Mouse (Mus musculus) thymus, postnatal 0 days (tissue): ENCODE data around the gene Ccl22. TPM values are rescaled to one million over a fixed set of nuclear protein-coding genes. Genes with fewer than 3 reads are reported as not detected.

Experiments
- DNase-seq: peaks from one replicate; pipeline ENCODE4 v3.0.0-alpha.2; 2015; ENCODE audit warnings: low spot score
- polyA plus RNA-seq: library from polyadenylated mRNA; unstranded; fragments of >200 nt; fragmentation: Nextera tagmentation; extraction: Ambion mirVana; gene quantifications from 2 replicates; pipeline ENCODE4 v1.2.1, GENCODE M21; 2015

The Ccl22 gene
- polyA plus RNA-seq, 1 experiment from 2014 or later = 24.8 TPM

DNA sequence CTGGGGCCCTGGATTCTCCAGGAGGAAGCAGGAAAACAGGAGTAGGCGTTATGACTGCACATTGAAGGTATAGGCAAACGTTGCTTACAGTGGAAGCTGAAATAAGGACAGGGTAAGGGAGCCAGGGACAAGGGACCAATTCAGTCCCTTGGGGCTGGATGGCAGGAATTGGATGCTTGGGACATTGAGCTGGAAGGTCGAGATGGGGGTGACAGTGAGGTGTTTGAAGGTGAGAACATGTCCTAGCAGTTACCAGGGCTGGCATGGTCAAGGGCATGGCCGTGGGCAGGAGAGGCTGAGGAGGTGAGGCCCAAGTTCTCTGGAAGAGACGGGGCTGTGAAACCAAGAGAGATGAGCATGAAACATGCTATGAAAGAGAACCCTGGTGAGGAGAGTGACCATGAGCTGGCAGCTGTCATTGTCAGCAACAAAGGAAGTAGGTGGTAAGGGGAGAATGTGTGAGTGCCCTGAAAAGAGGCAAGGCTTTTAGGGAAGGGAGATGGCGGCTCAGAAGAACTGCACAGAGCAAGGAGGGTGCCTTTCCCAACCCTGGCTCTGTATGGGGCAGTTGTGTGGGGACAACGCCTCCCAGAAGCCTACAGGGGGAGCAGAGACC lies 10.5 kb upstream of the Ccl22 start:
- no peak for DNase-seq

GRCm38 (mm10) chr8:94735426-94736094 lies 9.8 kb upstream of the Ccl22 start:
- DNase-seq = peak; percentile 11

DNA sequence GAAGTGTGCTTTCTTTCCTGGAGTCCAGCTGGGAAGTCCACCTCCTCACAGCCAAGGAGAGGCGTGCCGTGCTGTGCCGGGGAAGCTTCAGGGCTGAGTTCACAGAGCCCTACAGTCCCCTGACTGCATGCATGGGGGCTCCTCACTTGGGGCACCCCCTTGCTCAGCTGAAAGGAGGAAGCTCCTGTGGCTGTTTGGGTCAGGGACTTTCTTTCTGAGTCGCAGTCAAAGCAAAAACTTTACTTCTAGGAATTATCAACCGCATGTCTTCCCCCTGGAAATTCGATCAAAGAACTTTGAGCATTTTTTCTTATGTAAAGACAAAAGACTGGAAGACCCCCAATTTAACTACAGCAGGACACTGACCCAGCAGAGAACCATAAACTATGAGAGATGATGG lies 5.6 kb upstream of the Ccl22 start:
- no peak for DNase-seq

GRCm38 (mm10) chr8:94740591-94740990 lies 4.8 kb upstream of the Ccl22 start:
- DNase-seq = no peak

DNA sequence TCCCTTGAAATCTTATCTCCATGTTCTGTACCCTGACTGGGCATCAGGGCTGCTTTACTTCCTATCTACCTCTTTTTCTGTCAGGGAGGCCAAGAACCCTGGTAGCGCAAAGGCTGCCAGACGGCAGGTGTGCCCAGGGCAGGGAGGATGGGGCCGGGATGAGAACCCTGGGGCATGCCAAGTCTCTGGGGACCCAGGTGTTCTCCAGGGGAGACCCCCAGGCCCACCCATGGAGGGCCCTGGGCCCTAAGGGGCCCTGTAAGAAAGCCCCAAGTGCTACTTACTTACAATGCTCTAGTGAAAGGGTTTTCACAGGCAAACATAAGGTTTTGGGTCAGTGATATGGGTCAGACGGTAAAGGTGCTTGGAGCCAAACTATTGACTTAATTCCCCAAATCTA lies 3.7 kb upstream of the Ccl22 start:
- no peak for DNase-seq

GRCm38 (mm10) chr8:94744484-94744883 lies 906 bp upstream of the Ccl22 start:
- no peak for DNase-seq

- no peak for DNase-seq
Measured at GRCm38 (mm10) chr8:94744972-94745371, 418 bp upstream of the Ccl22 start.

DNA sequence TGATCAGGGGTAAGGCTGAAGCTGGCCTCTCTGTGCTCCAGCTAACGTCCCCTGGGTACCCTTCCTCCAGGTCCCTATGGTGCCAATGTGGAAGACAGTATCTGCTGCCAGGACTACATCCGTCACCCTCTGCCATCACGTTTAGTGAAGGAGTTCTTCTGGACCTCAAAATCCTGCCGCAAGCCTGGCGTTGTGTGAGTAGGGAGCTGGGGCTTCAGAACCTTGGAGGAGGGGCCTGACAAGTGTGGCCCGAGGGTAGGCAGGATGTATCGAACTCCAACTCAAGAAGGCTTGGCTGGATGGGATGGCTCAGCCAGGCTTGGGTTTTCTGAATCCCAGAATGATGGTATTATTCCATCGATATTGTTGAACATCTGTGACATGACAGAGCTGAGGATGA lies 1.4 kb downstream of the Ccl22 start:
- DNase-seq = no peak

- DNase-seq = no peak
Measured at GRCm38 (mm10) chr8:94748363-94748762, 3.0 kb downstream of the Ccl22 start.

DNA sequence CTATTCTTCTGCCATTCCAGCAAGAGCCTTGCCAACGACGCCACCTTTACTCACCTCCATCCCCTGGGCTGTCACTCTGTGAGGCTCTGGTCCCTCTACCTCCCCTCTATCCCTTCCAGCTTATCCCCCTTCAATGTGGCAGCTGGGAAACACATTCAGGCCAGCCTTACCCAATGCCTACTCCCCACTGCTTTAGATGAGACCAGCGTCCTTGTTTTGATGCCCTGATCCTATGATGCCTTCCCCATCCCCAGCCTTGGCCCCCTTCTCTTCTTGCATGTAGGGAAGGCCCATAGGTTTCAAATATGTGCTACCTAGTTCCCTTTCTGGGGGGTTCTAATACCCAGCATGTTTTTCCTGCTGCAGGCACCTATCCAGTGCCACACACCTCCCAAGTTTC lies 4.6 kb downstream of the Ccl22 start:
- DNase-seq = no peak

DNA sequence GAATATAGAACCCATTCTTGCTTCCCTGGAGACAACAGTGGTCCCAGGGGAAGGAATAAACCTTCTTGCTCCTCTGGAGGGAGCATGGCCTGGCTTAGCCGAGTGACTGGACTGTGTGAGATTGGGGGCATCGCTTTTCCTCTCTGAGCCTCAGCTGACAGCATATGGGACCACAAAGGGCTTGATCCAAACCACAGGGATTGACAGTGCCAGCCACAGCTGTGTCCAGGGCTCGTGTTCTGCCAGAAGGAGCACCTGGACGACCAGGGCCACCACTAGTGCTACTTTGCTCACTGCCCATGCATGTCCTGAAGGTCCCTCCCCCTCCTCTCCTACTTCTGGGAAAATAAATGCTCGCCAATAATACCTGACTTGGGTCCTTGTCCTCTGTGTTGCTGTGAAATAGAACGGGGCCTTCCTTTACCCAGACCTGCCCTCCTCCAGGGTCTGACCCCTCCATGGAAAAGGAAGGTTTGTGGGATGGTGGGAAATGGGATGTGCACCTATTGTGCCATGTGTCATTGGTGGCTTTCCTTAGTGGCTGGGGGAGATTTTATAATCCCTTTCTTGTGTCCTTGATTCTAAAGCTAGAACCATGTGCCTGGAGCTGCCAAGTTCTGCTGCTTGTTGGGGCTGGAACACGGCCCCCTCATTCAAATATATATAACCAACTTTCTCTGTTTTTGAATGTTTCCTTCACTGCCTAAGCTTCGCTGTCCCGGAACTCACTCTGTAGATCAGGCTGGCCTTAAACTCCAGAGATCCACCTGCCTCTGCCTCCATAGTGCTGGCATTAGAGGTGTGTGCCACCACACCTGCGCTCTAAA lies 5.8 kb downstream of the Ccl22 start:
- no peak for DNase-seq

DNA sequence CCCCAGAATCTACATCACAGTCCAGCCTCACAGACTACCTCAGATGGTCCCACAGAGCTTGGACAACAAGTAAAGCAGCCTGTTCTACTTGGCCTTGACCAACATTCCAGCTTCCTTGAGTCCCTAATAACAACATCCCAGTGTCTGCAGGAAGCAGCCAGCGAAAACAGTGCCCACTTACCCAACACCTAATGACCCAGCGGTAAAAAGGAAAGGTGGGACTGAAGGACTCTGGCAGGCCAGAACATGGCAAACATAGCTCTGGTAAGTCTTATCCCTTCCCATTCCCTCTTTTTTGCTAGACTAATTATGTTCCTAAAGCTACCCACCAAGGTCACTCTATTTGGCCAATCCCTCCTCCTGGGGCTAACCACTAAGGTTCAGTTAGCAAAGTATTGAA lies 8.6 kb downstream of the Ccl22 start:
- no peak for DNase-seq

DNA sequence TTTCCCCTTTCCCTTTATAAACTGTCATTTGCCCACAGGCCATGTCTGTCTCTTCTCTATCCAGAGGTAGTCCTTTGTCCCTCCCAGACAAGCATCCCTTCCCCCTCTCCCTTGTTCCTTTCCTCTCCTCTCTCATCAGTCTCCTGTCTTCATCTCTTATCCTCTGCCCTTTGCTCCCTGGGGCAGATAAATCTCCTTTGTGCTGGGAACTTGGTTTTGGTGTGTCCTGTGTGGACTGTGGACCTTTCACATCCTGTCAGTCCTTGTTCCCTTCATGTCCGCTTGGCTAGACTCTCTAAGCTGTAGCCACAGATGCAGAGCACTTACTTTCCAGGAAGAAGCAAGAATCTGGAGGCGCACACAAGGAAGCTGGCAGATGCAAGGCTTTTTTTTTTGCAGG lies 9.1 kb downstream of the Ccl22 start:
- no peak for DNase-seq

DNA sequence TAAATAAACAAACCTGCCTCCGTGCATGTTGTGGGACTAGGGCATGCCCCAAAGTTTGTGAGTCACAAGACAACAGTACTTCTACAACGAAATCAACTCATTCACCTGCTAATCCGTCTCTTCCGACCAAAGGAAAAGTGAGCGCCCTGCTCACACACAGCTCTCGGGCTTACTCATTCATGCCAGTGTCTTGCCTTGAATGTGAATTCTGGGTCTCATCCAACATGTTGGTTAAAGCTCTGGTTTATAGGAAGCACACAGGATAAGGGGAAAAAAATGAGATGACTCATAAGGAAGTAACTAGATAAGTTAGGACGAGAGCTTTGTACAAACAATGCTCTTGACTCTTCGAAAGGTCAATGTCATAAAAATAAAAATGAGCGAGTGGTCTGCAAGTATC lies 21.6 kb downstream of the Ccl22 start:
- DNase-seq = no peak

DNA sequence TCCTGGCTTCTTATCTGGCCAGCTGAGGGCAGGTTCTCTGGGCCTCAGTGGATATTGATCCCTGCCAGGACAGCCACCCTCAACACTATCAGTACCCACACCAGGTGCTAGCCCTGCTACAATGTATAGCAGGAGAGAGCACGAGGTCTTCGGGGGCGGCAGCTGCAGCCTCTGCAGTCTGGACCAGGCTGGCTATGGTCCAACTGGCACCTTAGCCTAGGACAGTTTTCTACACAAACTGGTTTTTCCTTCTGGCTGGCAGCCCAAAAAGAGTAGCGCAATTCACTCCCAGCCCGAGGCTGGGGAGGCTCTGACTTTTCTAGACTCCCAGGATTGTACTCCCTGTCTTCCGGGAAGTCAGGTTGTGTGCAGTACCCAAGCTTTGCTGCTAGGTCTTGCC lies 25.6 kb downstream of the Ccl22 start:
- no peak for DNase-seq

- DNase-seq = no peak
Measured at GRCm38 (mm10) chr8:94771941-94772670, 26.7 kb downstream of the Ccl22 start, which contains the start of gene Cx3cl1. Gene Cx3cl1 (plus strand): TSS chr8:94772009.

GRCm38 (mm10) chr8:94773048-94773447 lies 27.7 kb downstream of the Ccl22 start:
- no peak for DNase-seq

DNA sequence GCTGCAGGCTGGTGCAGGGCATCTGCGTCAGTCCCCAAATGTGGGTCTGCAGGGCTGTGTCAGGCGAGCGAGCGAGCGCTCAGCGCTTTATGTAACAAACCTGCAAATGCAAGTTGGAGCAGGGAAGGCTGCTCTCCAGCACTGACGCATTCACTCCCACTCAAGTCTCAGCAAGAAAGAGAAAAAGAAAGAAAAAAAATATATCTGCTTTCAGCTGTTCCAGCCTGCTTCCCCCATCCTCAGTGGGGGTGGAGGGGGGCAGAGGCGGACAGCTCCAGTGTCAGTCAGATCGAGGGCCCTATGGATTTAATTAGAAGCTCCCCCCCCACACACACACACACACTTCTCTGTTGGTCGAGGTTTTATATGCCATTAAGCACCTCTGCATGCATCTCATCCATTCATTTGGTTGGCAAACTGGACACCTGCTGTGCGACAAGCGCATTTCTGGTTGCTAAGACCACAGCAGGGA lies 28.3 kb downstream of the Ccl22 start:
- DNase-seq = no peak

DNA sequence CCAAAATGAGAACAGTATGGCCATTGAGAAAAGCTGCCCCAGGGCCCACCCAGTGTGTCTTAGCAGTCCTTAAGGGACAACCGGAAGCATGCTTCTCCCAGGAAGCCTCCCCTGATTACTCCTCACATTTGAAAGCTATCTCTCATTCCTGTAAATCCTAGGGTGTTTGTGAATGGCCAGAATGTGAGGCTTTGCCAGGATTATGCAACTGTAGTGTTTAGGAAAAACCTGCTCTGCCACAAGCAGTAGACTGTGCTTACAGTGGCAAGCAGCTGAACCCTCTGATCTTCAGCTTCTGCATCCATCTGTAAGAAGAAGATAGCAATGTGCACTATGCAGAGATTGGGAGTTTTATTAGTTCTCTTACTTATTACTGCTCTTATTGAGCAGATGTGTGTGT lies 29.2 kb downstream of the Ccl22 start:
- no peak for DNase-seq

DNA sequence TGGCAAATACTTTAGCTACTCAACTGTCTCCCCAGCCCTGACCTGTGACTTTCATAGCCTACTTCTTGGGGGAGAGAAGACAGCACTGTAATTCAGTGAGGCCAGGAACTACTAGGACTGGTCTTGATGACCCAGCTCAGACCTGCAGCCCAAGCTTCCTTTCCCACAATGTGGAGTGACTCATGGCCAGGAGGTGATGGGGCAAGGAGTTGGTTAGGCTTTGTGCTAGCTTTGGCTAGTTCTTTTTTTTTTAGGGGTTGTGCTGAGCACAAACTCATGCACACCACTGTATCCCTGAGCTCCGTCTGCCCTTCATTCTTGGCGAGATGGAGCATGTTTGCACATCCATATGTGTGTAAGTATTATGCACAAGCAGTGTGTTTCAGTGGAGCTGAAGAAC lies 31.0 kb downstream of the Ccl22 start:
- DNase-seq = no peak

DNA sequence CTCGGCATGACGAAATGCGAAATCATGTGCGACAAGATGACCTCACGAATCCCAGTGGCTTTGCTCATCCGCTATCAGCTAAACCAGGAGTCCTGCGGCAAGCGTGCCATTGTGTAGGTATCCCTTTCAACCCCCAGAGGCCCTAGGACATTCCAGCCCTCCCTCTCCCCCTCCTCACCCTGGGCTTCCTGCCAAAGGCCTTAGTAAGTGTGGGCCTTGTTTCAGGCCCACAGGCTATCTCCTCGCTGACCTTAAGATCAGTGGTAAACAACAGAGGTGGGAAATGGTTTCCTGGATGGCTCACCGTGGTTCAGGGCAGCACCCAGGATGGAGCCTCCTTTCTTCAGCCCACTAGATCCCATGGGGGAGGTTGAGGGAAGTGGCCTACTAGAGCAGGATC lies 32.6 kb downstream of the Ccl22 start:
- no peak for DNase-seq

GRCm38 (mm10) chr8:94778473-94778872 lies 33.1 kb downstream of the Ccl22 start:
- no peak for DNase-seq
